Mouse (Mus musculus) hindbrain, embryonic 10.5 days (tissue): ENCODE results near the gene Olfr1253. TPM values are rescaled to one million over a fixed set of nuclear protein-coding genes. Genes with fewer than 3 reads are reported as not detected.

Experiments
- DNase-seq: peaks from one replicate; pipeline ENCODE4 v3.0.0-alpha.2; 2017; ENCODE audit warnings: low spot score
- H3K27ac ChIP-seq: fragments of 300-500 bp; sonication (generic); 2 replicates; pipeline ENCODE4 v1.5.1; 2016; ENCODE audit warnings: mild to moderate bottlenecking, moderate library complexity
- H3K27me3 ChIP-seq: fragments of 300-500 bp; sonication (generic); 2 replicates; pipeline ENCODE4 v1.6.1; 2016; ENCODE audit warnings: mild to moderate bottlenecking; ENCODE audit not compliant: poor library complexity, insufficient read depth, severe bottlenecking
- H3K36me3 ChIP-seq: fragments of 300-500 bp; sonication (generic); 2 replicates; pipeline ENCODE4 v1.6.1; 2016; ENCODE audit warnings: mild to moderate bottlenecking, moderate library complexity
- H3K4me1 ChIP-seq: fragments of 300-500 bp; sonication (generic); replicated peaks from 2 replicates; pipeline ENCODE4 v1.6.1; 2016; ENCODE audit warnings: mild to moderate bottlenecking
- H3K4me3 ChIP-seq: fragments of 300-500 bp; sonication (generic); 2 replicates; pipeline ENCODE4 v1.5.1; 2016; ENCODE audit warnings: mild to moderate bottlenecking, moderate library complexity
- H3K9me3 ChIP-seq: fragments of 300-500 bp; sonication (generic); 2 replicates; pipeline ENCODE4 v1.6.1; 2016; ENCODE audit warnings: mild to moderate bottlenecking, moderate library complexity
- WGBS: fragments of 180-500 bp; shearing (Covaris S2); methylation state at CpG from one replicate; pipeline ENCODE4 v1.1.7; 2016; 5-methylcytosine and 5-hydroxymethylcytosine counted together
- polyA plus RNA-seq: library from polyadenylated mRNA; unstranded; fragments of >200 nt; fragmentation: Nextera tagmentation; extraction: Ambion mirVana; gene quantifications from 2 replicates; pipeline ENCODE4 v1.2.1, GENCODE M21; 2016

The Olfr1253 gene
- not detected in 2 replicates for polyA plus RNA-seq

DNA sequence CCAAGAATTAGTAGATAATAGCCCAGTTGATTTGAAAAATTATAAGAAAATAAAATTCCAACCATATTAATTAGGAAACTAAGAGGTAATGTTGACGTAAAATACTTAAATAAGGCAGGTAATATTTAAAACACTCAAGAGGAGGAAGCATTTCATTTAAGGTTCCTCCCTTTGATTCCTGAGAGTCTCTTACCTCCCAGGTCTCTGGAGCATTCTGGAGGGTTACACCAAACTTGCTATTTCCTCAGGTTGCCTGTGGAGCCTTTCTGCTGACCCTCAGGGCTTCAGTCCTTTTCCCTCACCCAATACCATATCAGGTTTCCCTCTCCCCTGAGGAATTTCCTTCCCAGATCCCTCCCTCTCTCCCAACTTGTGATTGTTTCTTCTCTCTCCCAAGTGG lies at the start of gene Olfr1253:
Gene Olfr1253, minus strand, starts transcription at position 101 of the 400 bp plus-strand sequence.
- no peaks in the 10 kb centered on the region for H3K9me3 ChIP-seq
- 89% methylated on average over 1 of the region's 1 CpGs for WGBS
- H3K27ac ChIP-seq, result no peak within 1 kb of the TSS
- no peaks in the 10 kb centered on the region for H3K36me3 ChIP-seq
- H3K4me1 ChIP-seq, result no peaks in the 10 kb centered on the region
- no peaks in the 10 kb centered on the region for H3K27me3 ChIP-seq
- DNase-seq, result no peak
- no peak within 1 kb of the TSS for H3K4me3 ChIP-seq

DNA sequence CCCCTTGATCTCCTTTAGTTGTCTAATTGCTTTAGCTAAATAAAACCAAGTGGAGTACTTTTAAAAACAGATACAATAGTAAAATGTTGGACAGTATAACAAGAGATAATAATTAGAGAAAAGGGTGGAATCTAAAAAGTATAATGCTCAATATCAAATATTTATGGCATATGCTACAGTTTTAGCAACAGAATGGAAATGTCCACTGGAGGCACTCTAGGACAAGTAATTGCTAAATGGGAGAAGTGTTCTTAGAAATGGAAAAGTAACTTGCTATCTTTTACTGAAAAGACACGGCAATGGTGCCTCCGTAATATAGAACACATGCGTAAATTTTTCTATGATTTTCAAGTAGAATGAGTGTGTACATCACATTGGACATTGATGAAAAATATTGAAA lies 42.7 kb upstream of the Olfr1253 start:
- 94% methylated on average over 3 of the region's 3 CpGs for WGBS
- H3K4me1 ChIP-seq, result no peaks in the 10 kb centered on the region
- DNase-seq, result no peak
- no peaks in the 10 kb centered on the region for H3K9me3 ChIP-seq
- no peak overlapping the region for H3K27ac ChIP-seq
- H3K27me3 ChIP-seq, result no peaks in the 10 kb centered on the region
- no peak overlapping the region for H3K4me3 ChIP-seq
- H3K36me3 ChIP-seq, result no peaks in the 10 kb centered on the region

GRCm38 (mm10) chr2:89793519-89793918 lies 36.6 kb upstream of the Olfr1253 start, which contains the start of gene Olfr1254:
Gene Olfr1254, minus strand, starts transcription at chr2:89793619.
- H3K27ac ChIP-seq, result no peak within 1 kb of the TSS
- no peaks in the 10 kb centered on the region for H3K9me3 ChIP-seq
- H3K4me1 ChIP-seq, result no peaks in the 10 kb centered on the region
- H3K4me3 ChIP-seq, result no peak within 1 kb of the TSS
- no peaks in the 10 kb centered on the region for H3K27me3 ChIP-seq
- no peaks in the 10 kb centered on the region for H3K36me3 ChIP-seq
- no peak for DNase-seq

DNA sequence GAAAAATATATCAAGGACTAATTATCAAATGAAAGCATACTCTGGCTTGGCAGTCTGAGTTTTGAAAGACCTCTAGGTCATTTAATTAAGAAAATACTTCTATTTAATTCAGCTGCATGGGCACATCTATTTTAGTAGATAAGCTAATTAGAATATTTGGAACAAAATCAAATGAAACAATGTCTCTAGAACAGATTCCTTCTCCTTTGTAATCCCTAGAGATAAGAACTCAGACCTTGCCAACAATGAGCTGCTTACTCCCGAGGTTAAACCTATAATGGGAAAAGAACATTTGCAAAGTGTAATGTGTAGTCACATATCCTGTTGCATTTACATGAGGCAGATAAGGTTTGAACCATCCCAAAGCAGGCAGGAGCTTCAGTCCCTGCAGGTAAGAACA lies 32.0 kb downstream of the Olfr1253 start, which contains the start of gene Olfr1252:
Gene Olfr1252, minus strand, starts transcription at position 101 of the 400 bp plus-strand sequence.
- 70% methylated on average over 1 of the region's 1 CpGs for WGBS
- Histone ChIP-seq H3K27ac (no peak within 1 kb of the TSS), H3K4me1 (no peaks in the 10 kb centered on the region), H3K27me3 (no peaks in the 10 kb centered on the region), H3K9me3 (no peaks in the 10 kb centered on the region), H3K4me3 (no peak within 1 kb of the TSS), H3K36me3 (no peaks in the 10 kb centered on the region)
- no peak for DNase-seq

Other genes with a start within 250 kb of the Olfr1253 start
- gene Olfr1243, start 225.6 kb downstream of the Olfr1253 start, polyA plus RNA-seq, result not detected in 2 replicates
- not detected in 2 replicates for gene Olfr1245, start 178.6 kb downstream of the Olfr1253 start, polyA plus RNA-seq
- gene Olfr1246, start 163.9 kb downstream of the Olfr1253 start, polyA plus RNA-seq, result not detected in 2 replicates
- not detected in 2 replicates for gene Olfr1247, start 143.0 kb downstream of the Olfr1253 start, polyA plus RNA-seq
- gene Olfr1248, start 138.8 kb downstream of the Olfr1253 start, polyA plus RNA-seq, result not detected in 2 replicates
- not detected in 2 replicates for gene Olfr1249, start 122.1 kb downstream of the Olfr1253 start, polyA plus RNA-seq
- not detected in 2 replicates for gene Olfr1250, start 95.6 kb downstream of the Olfr1253 start, polyA plus RNA-seq
- not detected in 2 replicates for gene Olfr1251, start 85.2 kb downstream of the Olfr1253 start, polyA plus RNA-seq
- gene Olfr1252, start 32.1 kb downstream of the Olfr1253 start, polyA plus RNA-seq, result not detected in 2 replicates
- not detected in 2 replicates for gene Olfr1254, start 36.5 kb upstream of the Olfr1253 start, polyA plus RNA-seq
- not detected in 2 replicates for gene Olfr1255, start 55.0 kb upstream of the Olfr1253 start, polyA plus RNA-seq
- gene Olfr1256, start 84.5 kb upstream of the Olfr1253 start, polyA plus RNA-seq, result not detected in 2 replicates
- gene Olfr48, start 91.1 kb upstream of the Olfr1253 start, polyA plus RNA-seq, result not detected in 2 replicates
- not detected in 2 replicates for gene Olfr1257, start 121.3 kb upstream of the Olfr1253 start, polyA plus RNA-seq
- gene Olfr1258, start 170.2 kb upstream of the Olfr1253 start, polyA plus RNA-seq, result not detected in 2 replicates
- not detected in 2 replicates for gene Olfr1259, start 191.6 kb upstream of the Olfr1253 start, polyA plus RNA-seq
- not detected in 2 replicates for gene Olfr1260, start 217.2 kb upstream of the Olfr1253 start, polyA plus RNA-seq
- gene Olfr1261, start 234.1 kb upstream of the Olfr1253 start, polyA plus RNA-seq, result not detected in 2 replicates
- not detected in 2 replicates for gene Olfr1262, start 243.1 kb upstream of the Olfr1253 start, polyA plus RNA-seq